Mouse (Mus musculus) embryonic fibroblast, embryonic 13.5 days (primary cell): ENCODE data around the gene Nans. TPM values are rescaled to one million over a fixed set of nuclear protein-coding genes. Genes with fewer than 3 reads are reported as not detected.

Experiments
- H3K27ac ChIP-seq: 2 replicates; pipeline ENCODE4 v1.5.1; 2012; ENCODE audit warnings: low read length, control low read depth, inconsistent platforms; ENCODE audit not compliant: insufficient read depth
- H3K4me1 ChIP-seq: 2 replicates; pipeline ENCODE4 v1.6.1; 2011; ENCODE audit warnings: low read length; ENCODE audit not compliant: control insufficient read depth, insufficient read depth
- H3K4me3 ChIP-seq: 2 replicates; pipeline ENCODE4 v1.5.1; 2011; ENCODE audit warnings: mild to moderate bottlenecking, control low read depth, low read length; ENCODE audit not compliant: insufficient read depth
- CTCF ChIP-seq: IDR thresholded peaks from 2 replicates; pipeline ENCODE4 v1.5.1; 2011; ENCODE audit warnings: mild to moderate bottlenecking, control low read depth, low read length, moderate library complexity, borderline replicate concordance; ENCODE audit not compliant: insufficient read depth
- POLR2A ChIP-seq: IDR thresholded peaks from 2 replicates; pipeline ENCODE4 v1.6.1; 2011; ENCODE audit warnings: low read depth, mild to moderate bottlenecking, control low read depth, low read length, moderate library complexity
- polyA plus RNA-seq: library from polyadenylated mRNA; stranded (reverse); fragments of >200 nt; gene quantifications from 2 replicates; pipeline ENCODE4 v1.2.4, GENCODE M21; 2011; ENCODE audit warnings: low read depth; ENCODE audit not compliant: missing spikeins, insufficient read length

Gene Nans
- polyA plus RNA-seq, 1 experiment = 89.9 TPM

GRCm38 (mm10) chr4:46502606-46503502 lies 13.8 kb downstream of the Nans start:
- TF ChIP-seq POLR2A (no peak), CTCF (no peak)
- Histone ChIP-seq H3K27ac (no peak overlapping the region), H3K4me3 (no peak overlapping the region), H3K4me1 (no peaks in the 10 kb centered on the region)

- Histone ChIP-seq H3K4me3 (no peak overlapping the region), H3K4me1 (no peaks in the 10 kb centered on the region), H3K27ac (no peak overlapping the region)
- TF ChIP-seq CTCF = no peak
- TF ChIP-seq POLR2A = no peak
Measured at GRCm38 (mm10) chr4:46503881-46504280, 14.8 kb downstream of the Nans start.

GRCm38 (mm10) chr4:46505361-46506057 lies 16.5 kb downstream of the Nans start:
- TF ChIP-seq POLR2A (no peak), CTCF (no peak)
- no peak overlapping the region for H3K4me3 ChIP-seq
- no peak overlapping the region for H3K27ac ChIP-seq
- no peaks in the 10 kb centered on the region for H3K4me1 ChIP-seq

DNA sequence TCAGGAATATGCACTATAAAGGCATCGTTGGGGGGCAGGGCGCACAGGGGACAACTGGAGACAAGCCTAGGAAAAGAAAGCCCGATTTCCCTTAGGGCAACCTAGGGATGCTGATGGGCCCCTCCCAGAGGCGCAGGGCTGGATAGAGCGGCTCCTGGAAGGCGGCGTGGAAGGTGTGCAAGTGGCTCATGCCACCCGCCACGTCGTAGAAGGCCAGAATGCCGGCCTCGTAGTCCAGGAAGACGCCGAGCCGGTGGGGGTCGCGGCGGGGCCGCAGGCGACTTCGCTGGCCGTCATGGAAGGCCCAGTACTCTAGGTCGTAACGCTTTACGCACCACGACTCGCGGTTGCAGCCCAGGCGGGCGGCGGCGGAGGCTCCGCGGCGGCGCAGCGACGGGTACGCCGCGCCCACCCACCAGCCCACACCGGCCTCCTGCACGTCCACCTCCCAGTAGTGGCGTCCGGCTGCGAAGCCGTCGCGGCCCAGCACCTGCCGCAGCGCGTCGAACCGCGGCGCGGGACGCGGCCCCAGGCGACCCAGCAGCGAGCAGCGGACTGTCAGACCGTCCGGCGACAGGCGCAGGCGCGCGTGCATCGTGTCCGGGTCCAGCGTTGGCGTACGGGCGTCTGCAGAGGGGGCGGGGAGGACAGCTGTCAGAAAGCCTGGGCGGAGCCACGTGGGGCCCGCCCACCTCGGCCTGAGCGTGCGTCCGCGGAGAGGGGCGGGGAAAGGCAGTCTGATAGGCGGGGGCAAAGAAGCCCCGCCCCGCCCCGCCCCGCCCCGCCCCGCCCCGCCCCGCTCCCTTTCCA lies 18.0 kb downstream of the Nans start:
- Histone ChIP-seq H3K4me1 (no peaks in the 10 kb centered on the region), H3K4me3 (peak overlapping the region; percentile 38), H3K27ac (no peak overlapping the region)
- TF ChIP-seq CTCF (no peak), POLR2A (peak; percentile 87)

DNA sequence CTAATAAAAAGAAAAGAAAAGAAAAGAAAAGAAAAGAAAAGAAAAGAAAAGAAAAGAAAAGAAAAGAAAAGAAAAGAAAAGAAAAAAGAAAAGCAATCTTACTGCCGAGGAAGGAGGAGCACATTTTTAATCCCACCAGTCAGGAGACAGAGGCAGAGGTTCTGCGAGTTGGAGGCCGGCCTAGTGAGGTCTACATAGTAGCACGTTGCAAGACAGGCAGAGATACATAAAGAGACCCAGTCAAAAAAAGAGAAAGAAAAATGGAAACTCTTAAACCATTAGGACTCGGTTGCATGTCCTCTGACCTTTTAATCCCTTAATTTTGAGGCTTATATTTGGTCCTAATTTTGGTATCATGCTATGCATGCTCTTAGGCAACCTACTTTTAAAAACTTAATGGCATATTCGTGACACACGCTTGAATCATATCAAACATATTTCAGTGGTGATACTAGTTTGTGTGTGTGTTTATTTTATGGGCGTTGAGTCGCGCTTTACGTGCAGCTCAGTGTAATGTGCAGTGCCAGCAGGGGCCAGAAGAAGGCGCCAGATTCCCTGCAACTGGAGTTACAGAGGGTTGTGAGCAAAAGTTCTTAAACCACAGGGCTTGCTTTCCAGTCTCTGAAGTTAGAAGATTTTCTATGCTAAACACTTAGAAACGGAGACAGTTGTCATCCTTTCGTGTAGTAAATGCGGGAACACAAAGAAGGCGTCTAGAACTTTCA lies 18.9 kb downstream of the Nans start:
- Histone ChIP-seq H3K27ac (0 out of 2 replicates have a peak overlapping the region, but pooled peaks have one; percentile 8), H3K4me1 (no peaks in the 10 kb centered on the region), H3K4me3 (peak overlapping the region; percentile 18)
- no peak for TF ChIP-seq POLR2A
- TF ChIP-seq CTCF = peak; percentile 73; the same call in 1 of the 2 replicates

- TF ChIP-seq CTCF (no peak), POLR2A (no peak)
- H3K4me1 ChIP-seq = no peaks in the 10 kb centered on the region
- H3K4me3 ChIP-seq = no peak overlapping the region
- H3K27ac ChIP-seq = no peak overlapping the region
Measured at GRCm38 (mm10) chr4:46520491-46520890, 31.4 kb downstream of the Nans start.

- H3K4me3 ChIP-seq = no peak overlapping the region
- no peak overlapping the region for H3K27ac ChIP-seq
- no peaks in the 10 kb centered on the region for H3K4me1 ChIP-seq
- TF ChIP-seq POLR2A (no peak), CTCF (no peak)
Measured at GRCm38 (mm10) chr4:46521457-46521856, 32.4 kb downstream of the Nans start.

DNA sequence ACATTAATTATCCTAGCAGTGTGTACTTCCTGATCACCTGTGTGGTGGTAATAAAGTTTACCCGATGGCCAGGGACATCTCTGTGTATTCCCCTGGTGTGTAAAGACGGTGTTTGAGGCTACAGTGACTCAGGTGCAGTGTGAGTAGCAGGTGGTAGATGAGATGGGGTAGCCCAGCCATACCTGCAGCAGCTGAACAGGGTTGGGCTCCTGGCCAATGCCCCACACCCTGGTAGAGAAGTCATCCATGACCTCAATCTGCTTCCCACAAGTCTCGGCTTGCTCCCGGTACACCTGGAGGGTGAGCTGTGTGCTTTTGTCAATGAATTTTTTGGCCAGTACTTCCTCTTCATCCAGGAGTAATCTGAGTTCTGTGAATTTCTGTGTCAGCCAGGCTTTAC lies 34.3 kb downstream of the Nans start:
- TF ChIP-seq POLR2A (no peak), CTCF (no peak)
- Histone ChIP-seq H3K27ac (no peak overlapping the region), H3K4me1 (no peaks in the 10 kb centered on the region), H3K4me3 (no peak overlapping the region)

DNA sequence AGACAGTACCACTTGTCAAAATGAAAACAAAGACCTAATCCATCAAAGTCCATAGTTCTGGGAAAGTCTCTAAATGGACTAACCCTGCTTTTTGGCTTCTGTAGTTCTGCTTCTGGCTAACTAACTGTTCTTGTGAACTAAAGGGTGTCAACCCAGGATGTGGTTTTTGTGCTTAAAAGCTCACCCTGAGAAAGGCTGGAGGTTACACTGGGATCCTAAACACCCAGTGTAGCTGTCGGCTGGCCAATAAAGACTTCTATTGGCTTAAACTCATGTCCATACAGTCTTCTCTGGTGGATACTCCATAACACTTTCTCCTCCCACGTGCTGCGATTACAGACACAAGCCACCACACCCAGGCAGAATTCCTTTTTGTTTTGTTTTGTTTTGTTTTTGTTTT lies 37.2 kb downstream of the Nans start:
- TF ChIP-seq CTCF = no peak
- no peak for TF ChIP-seq POLR2A
- Histone ChIP-seq H3K4me1 (no peaks in the 10 kb centered on the region), H3K4me3 (no peak overlapping the region), H3K27ac (no peak overlapping the region)
